Mouse (Mus musculus) adrenal gland, postnatal 36 days (tissue): ENCODE results near the gene Trim29. TPM values are rescaled to one million over a fixed set of nuclear protein-coding genes. Genes with fewer than 3 reads are reported as not detected.

ENCODE experiments used
- DNase-seq, 2 experiments: peaks; one replicate each; pipeline ENCODE4 v3.0.0; 2021; ENCODE audit warnings: mixed read lengths in 1 of 2
- total RNA-seq, 2 experiments: library from RNA; stranded (reverse); gene quantifications; 2 replicates each; pipeline ENCODE4 v1.2.3; 2021

Trim29 gene
- total RNA-seq, 2 experiments from 2014 or later, result 0.10 to 0.30 TPM

DNA sequence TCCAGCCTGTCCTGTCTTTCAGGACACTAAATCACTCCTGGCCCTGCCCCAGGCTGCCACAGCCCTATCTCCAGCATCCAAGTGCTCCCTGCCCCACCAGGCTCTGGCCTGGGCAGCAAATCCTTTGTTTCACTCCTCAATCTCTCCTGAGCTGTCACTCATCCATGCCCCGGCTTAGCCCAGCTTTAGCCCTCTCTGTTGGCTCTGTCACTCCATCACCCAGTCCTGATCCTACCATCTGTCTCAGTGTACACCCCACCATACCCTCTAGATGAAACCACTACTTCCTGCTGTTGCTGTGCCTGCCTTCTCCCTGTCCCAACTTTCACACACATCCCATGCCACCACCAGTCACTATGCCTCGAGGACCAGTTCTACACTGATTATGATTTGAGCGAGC, 73.8 kb downstream of the Trim29 start:
- no peak for DNase-seq

Other genes with a start within 250 kb of the Trim29 start
- gene Arhgef12, start 203.6 kb upstream of the Trim29 start, total RNA-seq, result 100 to 1,000 TPM; 122 to 142 TPM
- gene Tmem136, start 194.3 kb upstream of the Trim29 start, total RNA-seq, result 1 to 10 TPM; 4.8 to 8.7 TPM
- gene Pou2f3, start 100.5 kb upstream of the Trim29 start, total RNA-seq, result not detected
- gene Oaf, start 70.9 kb upstream of the Trim29 start, total RNA-seq, result 10 to 100 TPM; 12.8 to 34.7 TPM